Mouse (Mus musculus) left cerebral cortex, adult 8-10 months (tissue): Measurements from ENCODE around the gene Gm40460. TPM values are rescaled to one million over a fixed set of nuclear protein-coding genes. Genes with fewer than 3 reads are reported as not detected.
"Not testable (repeated sequence)": the region's sequence is repeated elsewhere in the genome, so short reads cannot be mapped to it uniquely, and the experiment has no call there.

Experiments
- DNase-seq, 2 experiments: peaks; one replicate each; pipeline ENCODE4 v3.0.0; 2022; ENCODE audit warnings: low spot score in 2 of 2
- total RNA-seq, 4 experiments: library from RNA; stranded (reverse); gene quantifications; 2 replicates each; pipeline ENCODE4 v1.2.4; 2022

Gm40460 gene
- total RNA-seq = not detected

DNA sequence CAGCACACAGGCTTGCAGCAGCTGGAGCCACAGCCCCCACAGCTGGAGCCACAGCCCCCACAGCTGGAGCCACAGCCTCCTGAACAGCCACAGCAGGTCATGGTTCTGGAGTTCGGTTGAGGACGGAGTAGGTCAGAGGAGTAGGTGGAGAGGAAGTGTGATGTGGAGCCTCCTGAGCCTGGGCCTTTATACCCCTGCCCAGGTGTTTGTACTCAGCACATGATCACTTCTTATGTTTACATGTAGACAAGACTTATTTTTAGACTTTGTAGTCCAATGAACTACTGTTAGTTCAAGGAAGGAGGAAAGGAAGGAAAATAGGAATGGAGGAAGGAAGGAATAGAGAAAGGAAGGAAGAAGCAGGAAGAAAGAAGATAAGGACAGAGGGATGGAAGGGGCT is at the start of gene Gm40460:
TSS of gene Gm40460 (minus strand) at position 101 of the 400 bp plus-strand sequence.
- DNase-seq = no peak

DNA sequence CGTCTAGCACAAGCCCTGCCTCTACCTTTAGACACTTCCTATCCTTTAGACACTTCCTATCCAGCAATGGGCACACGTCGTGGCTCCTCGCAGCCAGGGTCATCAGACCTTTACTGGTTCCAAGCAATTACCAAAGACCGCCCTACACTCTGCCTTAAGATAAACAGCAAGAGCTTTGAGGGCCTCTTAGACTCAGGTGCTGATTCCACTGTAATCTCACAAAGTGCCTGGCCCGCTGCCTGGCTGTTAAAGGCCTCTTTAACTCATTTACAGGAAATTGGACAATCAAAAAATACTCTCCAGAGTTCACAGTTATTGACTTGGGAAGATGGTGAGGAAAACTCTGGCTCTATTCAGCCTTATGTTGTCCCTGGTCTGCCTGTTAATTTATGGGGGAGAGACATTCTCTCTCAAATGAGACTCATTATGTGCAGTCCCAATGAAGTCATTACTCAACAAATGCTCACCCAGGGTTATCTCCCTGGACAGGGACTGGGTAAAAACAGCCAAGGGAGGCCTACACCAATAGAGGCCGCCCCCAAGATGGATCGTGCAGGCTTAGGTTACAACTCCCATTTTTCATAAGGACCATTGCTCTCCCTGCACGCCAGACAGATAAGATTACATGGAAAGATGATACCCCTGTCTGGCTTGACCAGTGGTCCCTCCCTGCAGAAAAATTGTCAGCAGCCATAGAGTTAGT is 45.2 kb upstream of the Gm40460 start:
- DNase-seq = not testable (repeated sequence)

DNA sequence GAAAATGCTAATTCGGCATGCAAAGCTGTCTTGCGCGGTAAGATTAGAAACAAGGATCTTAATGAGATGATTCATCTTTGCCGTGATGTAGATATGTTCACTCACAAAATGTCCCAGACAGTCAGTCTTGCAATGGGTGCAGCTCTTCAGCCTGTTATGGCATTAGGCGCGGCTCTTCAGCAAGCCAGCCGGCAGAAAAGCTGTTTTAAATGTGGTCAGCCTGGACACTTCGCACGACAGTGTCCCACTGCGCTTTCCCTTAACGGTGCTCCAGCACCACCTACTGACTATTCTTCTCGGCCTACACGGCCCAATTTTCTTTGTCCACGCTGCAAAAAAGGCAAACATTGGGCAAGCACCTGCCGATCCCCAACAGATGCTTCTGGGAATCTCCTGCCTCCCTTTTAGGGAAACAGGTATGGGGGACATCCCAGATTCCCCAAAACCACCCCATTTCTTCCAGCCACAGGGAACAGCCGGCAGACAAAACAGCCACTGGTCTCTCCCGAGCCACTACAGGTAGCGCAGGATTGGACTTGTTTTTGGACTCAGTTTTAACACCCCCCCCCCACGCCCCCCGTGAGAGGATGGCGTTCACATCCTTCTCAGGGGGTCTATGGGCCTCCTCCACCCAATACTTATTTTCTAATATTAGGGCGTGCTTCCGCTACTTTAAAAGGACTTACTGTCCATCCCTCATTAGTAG is 44.4 kb upstream of the Gm40460 start:
- DNase-seq = peak; percentile 7 to 8

GRCm38 (mm10) chr7:142284615-142285080 is 43.8 kb upstream of the Gm40460 start:
- peak; percentile 77 to 88 for DNase-seq

DNA sequence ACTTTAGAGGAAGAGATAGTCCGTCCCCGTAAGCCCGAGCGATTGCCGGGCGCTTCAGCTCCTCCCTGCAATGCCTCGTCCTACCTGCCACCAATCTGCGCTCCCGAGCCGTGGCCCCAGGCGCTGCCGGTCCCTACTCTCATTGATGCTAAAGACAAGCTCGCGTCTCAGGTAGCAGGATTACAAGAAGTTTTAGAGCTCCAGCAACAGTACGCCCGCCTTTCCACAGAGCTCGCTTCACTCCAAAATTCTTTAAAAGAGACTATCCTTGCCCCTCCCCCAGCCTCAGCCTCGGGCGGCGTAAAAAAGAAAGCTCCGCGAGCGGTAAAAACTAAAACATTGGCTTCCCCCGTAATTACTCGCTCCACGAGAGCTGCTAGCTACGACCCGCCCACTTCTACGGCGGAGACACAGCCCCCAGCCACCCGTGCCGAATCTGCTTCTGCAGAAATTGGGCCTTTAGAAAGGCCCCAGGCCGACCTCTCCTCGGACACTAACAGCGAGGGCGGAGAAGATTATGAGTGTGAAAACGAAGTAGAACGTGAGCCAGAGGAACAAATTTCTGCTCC is 43.2 kb upstream of the Gm40460 start:
- peak; percentile 9 to 25 for DNase-seq

DNA sequence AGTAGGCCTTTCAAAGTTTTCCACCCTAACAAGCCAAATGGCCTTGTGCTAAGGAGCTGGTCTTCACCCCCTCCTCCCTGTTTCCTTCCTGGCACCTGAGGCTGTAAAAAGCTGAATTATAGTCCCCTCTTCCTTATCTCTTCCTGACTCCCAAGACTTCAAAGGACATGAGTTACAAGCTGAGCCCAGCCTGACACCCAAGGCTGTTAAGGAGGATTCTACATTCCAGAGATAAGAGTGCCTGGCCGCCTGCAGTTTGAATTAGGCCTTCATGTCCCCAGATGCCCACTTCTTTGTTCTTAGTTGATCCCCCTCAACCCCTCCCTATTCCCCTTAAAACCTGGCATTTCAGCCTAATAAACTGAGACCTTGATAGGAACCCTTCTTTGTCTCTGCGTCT is 42.0 kb upstream of the Gm40460 start:
- not testable (repeated sequence) for DNase-seq

DNA sequence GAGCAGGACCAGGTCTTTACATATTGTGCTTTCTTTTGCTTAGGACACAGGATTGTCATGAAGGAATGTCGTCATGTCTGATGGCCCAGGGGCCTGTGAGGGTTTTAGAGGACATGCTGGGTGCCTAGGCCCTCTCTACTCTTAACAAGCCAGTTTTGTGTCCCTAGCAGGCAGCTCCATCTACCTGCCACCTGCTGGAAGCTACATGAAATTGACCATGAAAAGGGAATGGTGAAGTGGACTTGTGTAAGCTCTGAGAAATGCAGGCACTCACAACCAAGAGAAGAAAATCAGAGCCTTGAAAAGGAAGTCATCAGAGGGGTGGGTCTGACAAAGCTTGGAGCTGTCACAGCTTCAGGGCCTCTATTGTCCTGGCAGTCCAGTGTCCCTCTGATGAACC is 38.4 kb upstream of the Gm40460 start:
- not testable (repeated sequence) for DNase-seq

GRCm38 (mm10) chr7:142278183-142278582 is 37.3 kb upstream of the Gm40460 start:
- peak in 1 of 2 experiments; percentile 35 for DNase-seq

DNA sequence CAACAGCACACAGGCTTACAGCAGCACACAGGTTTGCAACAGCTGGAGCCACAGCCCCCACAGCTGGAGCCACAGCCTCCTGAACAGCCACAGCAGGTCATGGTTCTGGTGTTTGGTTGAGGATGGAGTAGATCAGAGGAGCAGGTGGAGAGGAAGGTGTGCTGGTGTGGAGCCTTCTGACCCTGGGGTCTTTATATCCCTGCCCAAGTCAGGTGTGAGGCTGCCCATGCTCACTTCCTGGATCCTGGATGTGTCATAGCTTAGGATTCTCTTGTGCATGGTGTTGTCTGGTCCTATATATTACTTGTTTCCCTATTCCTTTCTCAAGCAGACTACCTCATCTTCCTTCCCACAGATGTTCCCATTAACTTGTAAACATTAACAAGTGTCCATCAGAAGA is 33.4 kb upstream of the Gm40460 start, which contains the start of gene Gm4559:
TSS of gene Gm4559 (minus strand) at position 101 of the 400 bp plus-strand sequence.
- not testable (repeated sequence) for DNase-seq

- not testable (repeated sequence) for DNase-seq
Measured at GRCm38 (mm10) chr7:142258254-142258653, 17.4 kb upstream of the Gm40460 start, which contains the start of gene Gm2431. Gm2431 (minus strand) TSS chr7:142258354.

DNA sequence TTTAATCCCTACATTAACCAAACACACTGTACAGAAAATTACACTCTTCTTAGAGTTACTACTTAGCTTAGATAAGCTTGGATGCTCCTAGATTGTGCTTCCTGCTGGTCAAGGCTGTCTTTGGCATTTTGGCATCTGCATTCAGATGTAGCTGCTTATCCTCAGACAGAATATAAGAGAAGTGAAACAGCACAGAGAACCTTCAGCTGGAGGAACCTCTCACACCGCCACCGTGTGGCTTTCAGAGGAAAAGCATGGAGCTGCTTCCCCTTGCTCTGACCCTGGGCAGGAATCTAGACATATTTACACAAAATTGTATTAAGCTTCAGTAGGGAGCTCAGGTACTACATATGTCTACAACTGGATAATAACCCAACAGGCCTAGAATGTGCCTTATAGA is 14.6 kb upstream of the Gm40460 start:
- peak in 1 of 2 experiments; percentile 5 for DNase-seq

- peak in 1 of 2 experiments; percentile 3 for DNase-seq
Measured at GRCm38 (mm10) chr7:142249824-142250223, 8.9 kb upstream of the Gm40460 start.

DNA sequence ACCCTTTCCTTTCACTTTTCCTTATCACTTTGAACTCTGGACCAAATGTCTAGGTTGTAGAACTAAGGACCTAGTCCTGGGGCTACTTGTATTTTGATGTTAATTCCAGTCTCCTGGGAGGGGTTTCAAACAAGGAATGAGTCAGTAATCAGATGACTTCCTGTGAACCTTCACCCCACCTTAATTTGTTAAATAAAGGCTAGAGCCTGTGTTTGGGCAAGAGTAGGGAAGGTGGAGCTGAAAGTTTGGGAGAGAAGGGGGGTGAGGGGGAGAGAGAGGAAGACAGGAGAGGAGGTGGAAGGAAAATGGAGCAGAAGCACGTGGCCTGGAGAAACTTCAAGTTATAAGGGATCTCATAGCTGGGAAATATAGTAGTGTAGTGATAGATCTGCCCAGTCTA is 9.3 kb downstream of the Gm40460 start:
- no peak for DNase-seq

GRCm38 (mm10) chr7:142229871-142230270 is 11.0 kb downstream of the Gm40460 start, which contains the start of gene Krtap5-5:
Krtap5-5 (minus strand) TSS chr7:142229971.
- not testable (repeated sequence) for DNase-seq

DNA sequence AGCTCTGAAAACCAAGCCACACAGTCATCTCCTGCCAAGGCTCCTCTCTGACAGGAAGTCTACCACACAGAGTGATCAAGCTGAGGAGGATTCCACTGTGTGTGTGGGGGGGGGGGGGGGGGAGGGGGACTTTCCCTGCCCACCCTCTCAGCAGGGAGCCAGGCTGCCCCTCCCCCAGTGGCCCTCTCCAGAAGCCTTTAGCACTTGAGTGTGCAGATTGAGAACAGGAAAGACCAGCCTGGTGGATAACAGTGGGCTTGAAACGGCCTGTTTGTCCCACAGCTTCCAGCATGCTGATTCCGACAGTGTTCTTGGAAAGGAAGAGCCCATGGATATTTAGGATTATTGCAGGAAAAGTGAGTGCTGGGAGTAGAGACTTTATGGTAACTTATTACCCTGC is 16.4 kb downstream of the Gm40460 start:
- DNase-seq = no peak

- not testable (repeated sequence) for DNase-seq
Measured at GRCm38 (mm10) chr7:142212136-142212535, 28.7 kb downstream of the Gm40460 start.

- DNase-seq = no peak
Measured at GRCm38 (mm10) chr7:142211559-142211958, 29.3 kb downstream of the Gm40460 start, which contains the start of gene Gm7579. Gm7579 (plus strand) TSS chr7:142211859.

DNA sequence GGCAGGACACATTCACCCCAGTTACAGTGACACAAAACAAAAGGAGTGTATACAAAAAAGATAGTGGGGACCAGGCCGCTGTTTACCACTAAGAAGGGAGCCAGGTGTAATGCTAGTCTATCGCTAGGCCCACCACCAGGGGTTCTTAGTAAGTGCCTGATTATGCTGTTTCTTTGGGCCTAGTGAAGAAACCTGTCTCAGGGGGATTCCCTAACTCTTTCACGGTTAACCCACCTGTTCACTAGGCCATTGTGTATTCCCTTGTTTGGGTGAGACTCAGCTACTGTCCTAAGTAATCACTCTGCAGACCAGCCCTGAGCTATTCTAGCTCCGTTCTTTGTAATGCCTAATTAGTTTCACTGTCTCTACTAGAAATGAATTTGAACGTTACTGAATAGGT is 34.0 kb downstream of the Gm40460 start:
- not testable (repeated sequence) for DNase-seq

GRCm38 (mm10) chr7:142205488-142205887 is 35.4 kb downstream of the Gm40460 start:
- no peak for DNase-seq

- no peak for DNase-seq
Measured at GRCm38 (mm10) chr7:142201064-142201463, 39.8 kb downstream of the Gm40460 start, which contains the start of gene Krtap5-3. Krtap5-3 (plus strand) TSS chr7:142201364.

DNA sequence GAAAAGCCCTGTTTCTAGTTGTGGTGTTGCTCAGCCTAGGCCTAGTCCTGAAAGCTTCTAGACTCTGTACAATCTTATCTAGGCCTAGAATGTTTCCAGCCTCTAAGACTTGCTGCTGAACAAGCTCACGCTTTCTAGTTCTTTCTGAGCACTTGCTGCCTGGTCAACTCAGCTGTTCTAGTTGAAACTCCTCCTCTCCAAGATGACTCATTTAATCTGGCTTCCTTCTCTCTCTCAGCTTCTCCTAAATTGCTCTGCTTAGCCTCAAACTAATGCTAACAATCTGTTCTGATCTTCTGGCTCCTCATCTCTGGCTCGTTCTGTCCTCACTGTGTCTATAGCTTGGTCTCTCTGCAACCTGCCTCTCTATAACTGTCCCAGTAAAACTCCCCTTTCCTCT is 42.1 kb downstream of the Gm40460 start:
- DNase-seq = no peak
